Mouse (Mus musculus) testis, adult 2 months (tissue): ENCODE measurements around the gene Ltbp1.

Experiments used
- CTCF ChIP-seq: fragments of 200-500 bp; IDR thresholded peaks from 2 replicates; pipeline ENCODE4 v1.5.1; 2012; ENCODE audit warnings: low read depth, mild to moderate bottlenecking, inconsistent platforms, low read length, moderate library complexity; ENCODE audit not compliant: control insufficient read depth, insufficient read depth, insufficient replicate concordance
- POLR2A ChIP-seq: fragments of 200-500 bp; IDR thresholded peaks from 2 replicates; pipeline ENCODE4 v1.6.1; 2012; ENCODE audit warnings: low read depth, mild to moderate bottlenecking, inconsistent platforms, low read length, moderate library complexity; ENCODE audit not compliant: control insufficient read depth

- TF ChIP-seq POLR2A (no peak), CTCF (no peak)
Measured at GRCm38 (mm10) chr17:75088727-75089126, 83.4 kb downstream of the Ltbp1 start.
